Mouse (Mus musculus) thymus, postnatal 10 days (tissue): Measurements from ENCODE around the gene Rnf208.
A peak's percentile ranks its signal among the peaks of the same experiment; 100 is the strongest.

Source experiments
- DNase-seq, 2 experiments: peaks; one replicate each; pipeline ENCODE4 v3.0.0; 2021; ENCODE audit warnings: low spot score in 2 of 2

The Rnf208 gene

DNA sequence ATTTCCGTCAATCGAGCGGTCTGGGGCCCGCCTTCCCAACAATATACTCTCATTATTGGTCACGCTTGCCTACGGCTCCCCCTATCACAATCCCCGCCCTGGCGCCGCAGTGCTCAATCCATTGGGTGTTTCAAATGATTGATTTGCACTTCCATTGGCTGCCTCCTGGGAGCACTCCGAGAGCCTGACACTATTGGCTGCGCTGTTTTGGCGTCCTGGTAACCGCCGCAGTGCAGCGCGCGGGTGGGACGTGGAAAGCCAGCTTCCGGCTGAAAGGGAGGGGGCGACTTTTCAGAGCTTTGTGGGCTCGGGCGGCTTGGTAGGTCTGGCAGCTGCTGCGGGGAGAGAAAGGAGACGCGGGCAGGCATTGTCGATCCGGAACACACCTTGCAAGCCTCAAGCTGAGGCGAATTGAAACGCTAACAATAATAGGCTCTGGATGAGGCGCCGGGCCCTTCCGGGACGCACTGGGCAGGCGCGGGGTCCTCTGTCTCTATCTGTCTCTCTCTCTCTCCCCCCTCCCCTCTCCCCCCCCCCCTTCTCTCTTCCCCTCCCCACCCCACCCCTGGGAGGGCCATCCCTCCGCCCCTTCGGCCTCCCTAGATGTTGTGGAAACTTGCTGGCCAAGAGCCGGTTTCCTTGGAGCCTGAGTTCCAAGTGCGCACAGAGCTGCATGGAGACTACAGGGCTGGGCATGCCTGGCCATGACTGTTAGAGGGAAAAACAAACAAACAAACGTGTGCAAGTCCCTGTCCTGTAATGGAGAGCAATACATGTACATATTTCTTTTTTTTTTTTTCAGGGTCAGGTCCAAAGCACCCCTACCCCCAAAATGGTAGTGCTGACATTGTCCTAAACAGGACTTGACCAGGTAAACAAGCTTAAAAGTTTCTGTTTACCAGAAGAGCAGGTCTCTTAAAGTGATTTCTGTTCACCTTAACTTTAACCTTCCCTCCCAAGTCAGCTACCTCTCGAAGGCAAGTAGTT lies 17.0 kb upstream of the Rnf208 start:
- DNase-seq, result peak; percentile 95 to 99

DNA sequence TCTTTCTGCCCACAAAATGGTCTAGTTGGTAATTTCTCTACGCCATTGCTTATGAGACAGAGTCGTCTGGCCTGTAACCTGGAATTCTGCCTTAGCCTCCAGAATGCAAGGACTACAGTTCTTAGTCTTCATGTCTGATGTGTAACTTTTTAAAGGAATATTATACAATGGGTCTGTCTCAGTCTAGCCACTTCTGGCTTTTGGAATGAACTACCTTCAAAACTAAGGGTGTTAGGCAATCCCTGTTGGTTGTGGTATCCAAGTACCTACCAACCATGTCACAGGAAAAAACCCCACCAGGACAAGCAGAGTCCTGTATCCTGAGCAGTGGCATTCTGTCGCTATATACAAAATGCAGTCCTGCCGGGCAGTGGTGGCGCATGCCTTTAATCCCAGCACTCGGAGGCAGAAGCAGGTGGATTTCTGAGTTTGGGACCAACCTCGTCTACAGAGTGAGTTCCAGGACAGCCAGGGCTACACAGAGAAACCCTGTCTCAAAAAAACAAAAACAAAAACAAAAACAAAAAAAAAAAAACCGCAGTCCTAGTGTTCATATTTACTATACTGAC lies 16.2 kb upstream of the Rnf208 start:
- no peak for DNase-seq

GRCm38 (mm10) chr2:25226864-25227263 lies 15.2 kb upstream of the Rnf208 start:
- no peak for DNase-seq

DNA sequence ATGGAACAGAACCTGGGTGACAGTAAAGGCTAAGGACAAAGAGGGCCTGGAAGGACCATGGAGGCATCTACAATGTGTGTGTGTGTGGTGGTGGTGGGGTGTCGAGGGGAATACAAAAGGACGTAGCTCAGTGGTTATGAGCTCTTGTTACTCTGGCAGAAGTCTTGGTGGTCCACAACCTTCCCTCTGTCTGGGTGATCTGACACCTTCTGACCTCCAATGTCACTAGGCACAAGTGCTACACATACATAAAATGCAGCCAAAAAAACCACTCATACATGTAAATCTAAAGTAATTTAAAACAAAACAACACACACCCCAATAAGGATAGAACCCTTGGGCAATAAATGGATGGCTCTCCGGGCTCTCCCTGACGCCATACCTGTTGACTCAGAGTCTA lies 14.6 kb upstream of the Rnf208 start:
- no peak for DNase-seq

DNA sequence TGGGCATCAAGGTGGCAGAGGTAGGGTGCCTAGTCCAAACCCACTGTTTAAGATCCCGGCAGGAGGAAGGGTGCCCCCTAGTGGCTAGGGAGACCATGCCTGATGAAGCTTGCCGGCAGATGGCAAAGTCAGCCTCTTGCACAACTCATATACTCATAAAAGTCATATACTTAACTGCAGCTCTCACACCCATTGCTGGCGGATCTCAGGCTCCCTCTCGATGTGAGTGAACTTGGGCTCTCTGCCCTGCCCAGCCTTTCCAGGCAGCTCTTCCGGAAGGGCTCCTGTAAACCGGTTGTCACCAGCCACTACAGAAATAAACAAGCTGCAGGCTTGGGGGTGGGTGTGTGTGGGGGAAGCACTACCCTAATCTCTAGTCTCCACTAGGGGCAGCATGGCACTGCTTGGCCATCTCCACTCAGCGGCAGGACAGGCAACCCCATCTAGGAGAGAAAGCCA lies 13.6 kb upstream of the Rnf208 start:
- DNase-seq, result peak; percentile 78 to 93

DNA sequence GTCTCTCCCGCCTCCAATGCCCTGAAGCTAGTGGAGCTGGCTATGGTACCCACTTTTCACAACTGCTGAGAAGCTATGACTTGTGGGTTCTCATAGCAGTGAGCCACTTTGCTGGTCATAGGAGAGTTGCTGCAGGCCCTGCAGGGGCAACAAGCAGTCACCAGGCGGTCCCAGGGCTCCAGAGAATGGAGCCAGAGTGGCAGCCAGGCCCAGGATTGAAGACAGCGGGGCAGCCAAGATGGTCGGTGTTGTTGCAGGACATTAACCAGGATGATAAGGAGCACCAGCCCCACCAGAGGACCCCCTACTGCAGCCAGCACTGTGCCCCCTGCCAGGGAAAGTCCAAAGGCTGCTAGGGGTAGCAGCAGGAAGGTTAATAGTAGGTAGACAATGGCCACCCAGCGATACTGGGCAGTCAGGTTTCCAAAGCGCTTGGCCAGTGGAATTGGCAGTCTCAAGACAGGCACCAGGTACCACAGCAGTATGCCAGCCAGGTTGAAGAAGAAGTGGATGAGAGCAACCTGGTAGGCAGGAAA lies 13.0 kb upstream of the Rnf208 start:
- DNase-seq, result peak in 1 of 2 experiments; percentile 12

GRCm38 (mm10) chr2:25229582-25229981 lies 12.5 kb upstream of the Rnf208 start:
- DNase-seq, result no peak

- no peak for DNase-seq
These were observed 11.5 kb upstream of the Rnf208 start for GRCm38 (mm10) chr2:25230581-25230980.

DNA sequence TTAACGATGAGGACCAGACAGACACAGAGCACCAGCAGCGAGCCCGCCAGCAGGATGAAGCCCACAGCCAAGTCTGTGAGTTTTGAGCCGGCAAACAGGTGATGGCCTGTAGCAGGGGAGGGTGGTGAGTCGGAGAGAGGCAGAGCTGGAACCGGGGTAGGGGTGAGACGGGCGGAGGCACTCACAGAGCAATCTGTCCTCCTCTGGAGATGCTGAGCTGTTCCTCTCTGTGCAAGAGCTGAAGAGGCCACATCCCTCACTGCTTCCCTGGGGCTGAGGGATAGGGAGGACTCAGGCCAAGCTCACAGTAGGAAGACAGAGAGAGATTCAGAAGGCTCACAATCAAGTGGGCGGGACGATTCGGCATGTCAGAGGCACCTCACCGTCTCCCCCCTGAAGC lies 11.0 kb upstream of the Rnf208 start:
- DNase-seq, result no peak

GRCm38 (mm10) chr2:25233421-25233820 lies 8.6 kb upstream of the Rnf208 start:
- no peak for DNase-seq

DNA sequence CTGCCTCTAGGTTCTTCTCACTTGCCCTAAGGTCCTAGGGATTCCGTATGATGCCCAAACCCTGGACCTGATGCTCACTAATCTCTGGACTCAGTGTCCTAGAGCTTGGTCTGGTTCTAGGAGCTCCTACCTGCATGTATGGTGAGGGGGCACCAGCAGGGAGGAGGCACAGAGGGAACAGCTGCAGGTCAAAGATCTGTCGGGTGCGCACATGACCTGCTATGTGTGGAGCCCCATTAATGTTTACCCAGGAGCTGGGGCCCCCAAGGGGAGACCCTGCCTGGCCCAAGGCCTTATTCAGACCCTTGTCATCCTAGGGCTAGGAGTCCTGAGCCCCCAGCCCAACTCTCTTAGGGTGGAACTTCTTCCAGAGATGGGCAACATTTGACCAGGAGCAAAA lies 8.0 kb upstream of the Rnf208 start, which contains the start of gene Slc34a3:
Slc34a3 (minus strand) TSS at position 315 of the 400 bp plus-strand sequence.
- no peak for DNase-seq

GRCm38 (mm10) chr2:25234551-25235220 lies 7.4 kb upstream of the Rnf208 start:
- no peak for DNase-seq

DNA sequence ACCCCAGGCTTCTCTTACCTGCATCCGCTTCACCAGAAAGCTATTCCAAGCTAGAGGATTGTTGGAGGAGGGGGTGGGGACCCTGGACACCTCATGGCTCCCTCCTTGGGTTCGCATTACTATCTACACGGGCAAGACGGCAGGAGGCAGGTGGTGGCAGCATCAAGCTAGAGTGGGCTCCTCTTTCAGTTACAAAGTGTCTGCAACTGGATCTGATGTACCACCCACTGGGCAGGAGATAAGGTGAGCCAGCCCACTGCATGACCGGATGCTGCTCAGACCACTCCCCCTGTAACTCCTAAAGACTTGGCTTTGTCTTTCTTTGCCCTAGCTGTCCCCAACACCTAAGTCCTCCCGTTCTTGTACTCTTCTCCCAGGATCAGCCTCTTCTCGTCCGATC lies 5.4 kb upstream of the Rnf208 start, which contains the start of gene Rnf224:
Rnf224 (minus strand) TSS at position 174 of the 400 bp plus-strand sequence.
- no peak for DNase-seq

- no peak for DNase-seq
These were observed 4.5 kb upstream of the Rnf208 start for GRCm38 (mm10) chr2:25237522-25237921.

GRCm38 (mm10) chr2:25238106-25238505 lies 3.9 kb upstream of the Rnf208 start:
- DNase-seq, result no peak

DNA sequence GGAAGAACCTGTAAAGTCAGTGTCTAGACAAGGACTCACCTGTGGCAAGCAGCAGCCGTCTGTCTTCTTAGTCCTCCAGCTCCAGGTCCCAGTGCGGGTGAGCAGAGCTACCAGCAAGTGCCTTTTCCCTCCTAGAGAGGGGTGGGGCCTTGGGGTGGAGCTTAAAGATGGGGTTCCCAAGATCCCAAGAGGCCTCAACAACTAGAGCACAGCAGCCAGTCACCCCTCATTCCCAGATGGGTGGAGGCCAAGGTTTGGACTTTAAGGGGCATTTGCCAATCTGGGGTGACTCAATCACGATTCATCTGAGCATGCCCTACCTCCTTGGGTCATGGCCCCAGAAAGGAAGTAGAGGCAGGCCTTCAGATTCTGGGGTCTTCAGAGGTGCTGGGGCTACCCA lies 2.3 kb upstream of the Rnf208 start:
- DNase-seq, result no peak

DNA sequence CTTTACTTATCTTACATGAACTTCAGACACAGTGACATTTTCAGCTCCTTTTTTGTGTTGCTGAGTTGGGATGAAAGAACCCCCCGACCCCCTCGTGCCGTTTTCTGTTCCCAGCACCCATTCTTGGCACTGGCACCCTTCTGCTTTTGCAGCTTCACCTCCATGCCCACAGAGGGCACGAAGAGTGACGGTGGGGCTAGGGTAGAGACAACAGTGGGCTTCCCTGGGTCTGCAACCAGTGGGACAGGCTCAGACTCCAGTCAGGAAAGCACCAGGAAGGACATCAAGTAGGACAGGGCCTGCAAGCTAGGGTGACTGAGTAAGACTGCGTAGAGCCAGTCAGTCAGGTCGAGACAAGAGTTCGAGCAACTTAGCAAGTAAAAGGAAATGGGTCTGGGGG lies 1.7 kb upstream of the Rnf208 start:
- DNase-seq, result no peak

- DNase-seq, result no peak
These were observed 1.2 kb upstream of the Rnf208 start for GRCm38 (mm10) chr2:25240723-25241437.

DNA sequence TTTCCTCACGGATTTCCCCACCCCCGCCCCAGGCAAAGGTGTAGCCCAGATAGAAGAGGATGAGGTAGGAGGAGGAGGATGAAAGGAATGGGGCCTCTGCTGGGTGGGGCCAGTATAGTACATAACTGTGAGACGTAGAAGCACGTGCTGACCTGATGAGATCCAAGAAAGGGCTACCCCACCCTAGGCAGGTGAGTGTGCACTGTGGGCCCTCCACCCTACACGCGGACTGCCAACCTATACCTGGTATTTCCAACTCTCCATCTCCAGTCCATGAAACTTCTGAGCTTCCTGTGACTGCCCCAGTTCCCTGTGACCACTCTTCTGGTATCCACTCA lies 648 bp upstream of the Rnf208 start:
- DNase-seq, result no peak

DNA sequence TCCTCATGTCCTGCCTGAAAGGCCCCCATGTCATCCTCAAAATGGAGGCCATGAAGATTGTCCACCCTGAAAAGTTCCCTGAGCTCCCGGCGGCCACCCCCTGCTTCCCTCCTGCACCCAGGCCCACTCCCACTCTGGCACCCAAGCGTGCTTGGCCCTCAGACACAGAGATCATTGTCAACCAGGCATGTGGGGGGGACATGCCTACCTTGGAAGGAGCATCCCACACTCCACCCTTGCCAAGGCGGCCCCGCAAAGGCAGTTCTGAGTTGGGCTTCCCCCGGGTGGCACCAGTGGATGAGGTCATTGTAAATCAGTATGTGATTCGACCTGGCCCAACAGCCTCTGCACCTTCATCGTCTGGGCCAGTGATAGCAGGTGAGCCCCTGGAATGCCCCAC lies 1.3 kb downstream of the Rnf208 start:
- no peak for DNase-seq

DNA sequence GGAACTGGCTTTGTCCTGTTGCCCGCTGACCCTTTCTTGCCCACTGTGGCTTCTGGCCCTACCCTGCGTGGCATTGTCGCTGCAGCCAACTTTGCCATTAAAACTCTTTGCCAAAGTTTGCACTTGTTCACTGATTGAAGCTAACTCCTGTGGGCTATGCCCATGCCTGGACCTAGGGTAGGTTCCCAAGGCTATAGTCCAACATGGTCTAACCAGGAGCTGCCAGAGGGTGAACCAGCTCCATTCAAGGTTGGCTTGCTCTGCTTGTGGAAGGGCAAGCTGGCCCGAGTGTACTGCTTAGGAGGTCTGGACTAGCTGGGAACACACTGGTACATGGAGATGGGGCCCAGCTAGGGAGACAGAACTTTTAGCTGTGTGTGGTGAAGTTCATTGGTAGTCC lies 2.1 kb downstream of the Rnf208 start:
- DNase-seq, result no peak
